Mouse (Mus musculus) ovary, postnatal 14 days (tissue): ENCODE data around the gene Dpm1.

Experiments
- DNase-seq: peaks from one replicate; pipeline ENCODE4 v3.0.0; 2022; ENCODE audit warnings: low spot score

Gene Dpm1

GRCm38 (mm10) chr2:168229116-168230025 lies 1.0 kb downstream of the Dpm1 start:
- DNase-seq: peak; percentile 19

DNA sequence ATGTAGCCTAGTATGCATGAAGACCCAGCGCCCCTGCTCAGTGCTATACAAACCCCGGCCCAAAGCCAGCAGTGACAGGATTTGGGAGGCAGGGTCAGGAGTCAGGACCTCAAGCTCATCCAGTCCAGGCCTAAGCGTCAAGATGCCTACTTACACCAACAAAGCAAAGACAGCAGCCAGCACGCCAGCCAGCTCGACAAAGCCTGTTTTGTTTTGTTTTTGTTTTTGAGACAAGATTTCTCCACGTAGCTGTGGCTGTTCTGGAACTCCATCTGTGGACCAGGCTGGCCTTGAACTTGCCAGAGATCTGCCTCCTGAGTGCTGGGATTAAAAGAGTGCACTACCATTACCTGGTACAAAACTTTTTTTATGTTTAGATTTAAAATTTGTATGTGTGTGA lies 7.1 kb downstream of the Dpm1 start:
- DNase-seq: no peak

DNA sequence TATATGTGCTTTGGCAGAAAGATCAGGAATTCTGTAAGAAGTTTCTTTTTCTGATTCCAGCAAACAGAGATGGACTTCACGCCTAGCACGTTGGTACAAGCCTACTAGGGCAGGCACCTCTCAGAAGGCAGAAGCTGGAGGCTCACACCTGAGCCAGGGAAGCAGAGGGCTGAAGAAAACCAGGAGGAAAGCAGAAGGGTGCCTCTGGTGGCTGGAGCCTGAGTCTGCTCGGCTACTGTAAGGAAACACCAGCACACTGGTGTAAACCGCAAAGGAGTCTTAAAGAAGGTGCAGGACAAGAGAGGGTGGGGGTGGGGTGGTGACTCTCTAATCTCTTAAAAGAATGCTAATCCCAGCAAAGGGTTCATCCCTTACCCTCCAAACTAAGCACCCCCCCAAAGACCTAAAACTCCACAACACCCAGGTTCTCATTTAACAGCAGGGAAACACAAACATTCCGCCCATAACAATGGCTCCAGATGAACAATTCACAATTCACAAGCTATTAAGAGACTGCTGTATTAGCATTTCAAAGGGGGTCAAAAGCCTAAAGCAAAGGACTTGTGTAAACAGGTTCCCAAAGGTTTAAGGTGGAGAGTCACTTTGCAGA lies 16.5 kb downstream of the Dpm1 start:
- DNase-seq: no peak

- no peak for DNase-seq
These were observed 22.5 kb downstream of the Dpm1 start for GRCm38 (mm10) chr2:168207883-168208282.

- DNase-seq: peak; percentile 96
These were observed 23.4 kb downstream of the Dpm1 start, which contains the start of gene Adnp for GRCm38 (mm10) chr2:168206725-168207644. Gene Adnp, minus strand, starts transcription at chr2:168207112.

DNA sequence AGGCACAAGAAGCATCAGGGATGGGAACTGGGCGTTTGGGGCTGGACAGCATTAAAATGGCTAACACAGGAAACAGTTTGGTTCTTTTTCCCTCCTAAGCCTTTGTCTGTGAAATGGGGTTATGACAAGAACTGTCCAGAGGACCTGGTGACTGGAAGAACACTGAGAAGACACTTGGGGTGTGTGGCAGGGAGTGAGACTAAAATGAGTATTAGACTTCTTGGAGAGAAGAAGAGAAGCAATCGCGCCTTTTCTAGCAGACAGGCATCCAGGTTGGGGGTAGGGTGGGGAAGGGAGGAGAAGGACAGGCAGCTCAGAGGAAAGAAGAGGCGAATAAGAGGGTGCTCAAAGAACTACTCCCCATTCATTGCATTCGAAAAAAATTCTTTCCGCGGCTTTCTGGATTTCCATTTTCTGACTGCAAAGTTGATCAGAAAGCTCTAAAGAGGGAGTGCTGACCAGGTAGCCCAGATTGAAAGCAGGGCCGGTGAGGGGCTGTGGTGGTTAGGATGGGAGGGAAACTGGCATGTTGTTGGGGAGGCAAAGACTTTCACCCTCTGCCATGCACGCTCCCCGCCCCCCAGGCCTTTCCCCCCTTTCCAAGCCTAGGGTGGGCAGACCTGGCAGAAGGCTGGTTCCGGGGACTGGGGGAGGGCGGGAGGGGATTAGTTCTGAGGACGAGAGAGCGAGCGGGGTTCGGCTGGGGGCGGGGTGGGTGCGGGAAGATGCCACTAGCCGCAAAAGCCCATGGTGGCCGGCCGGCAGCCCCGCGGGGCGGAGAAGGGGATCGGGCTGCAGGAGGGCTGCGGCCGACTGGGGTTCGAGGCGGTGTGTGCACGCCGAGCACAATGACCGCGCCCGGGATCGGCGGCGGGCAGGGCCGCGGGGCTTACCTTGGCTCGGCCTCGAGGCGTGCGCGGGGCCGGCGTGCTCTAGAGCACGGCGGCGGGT lies 24.4 kb downstream of the Dpm1 start:
- DNase-seq: peak; percentile 21

GRCm38 (mm10) chr2:168205265-168205664 lies 25.1 kb downstream of the Dpm1 start:
- DNase-seq: peak; percentile 78

- DNase-seq: no peak
These were observed 25.9 kb downstream of the Dpm1 start for GRCm38 (mm10) chr2:168204476-168204999.

GRCm38 (mm10) chr2:168200014-168200691 lies 30.2 kb downstream of the Dpm1 start:
- no peak for DNase-seq

GRCm38 (mm10) chr2:168199476-168199875 lies 30.9 kb downstream of the Dpm1 start:
- DNase-seq: no peak

- no peak for DNase-seq
These were observed 32.0 kb downstream of the Dpm1 start for GRCm38 (mm10) chr2:168198421-168198820.

GRCm38 (mm10) chr2:168195721-168196120 lies 34.7 kb downstream of the Dpm1 start:
- DNase-seq: no peak

GRCm38 (mm10) chr2:168193685-168194084 lies 36.7 kb downstream of the Dpm1 start:
- no peak for DNase-seq

GRCm38 (mm10) chr2:168191856-168192255 lies 38.5 kb downstream of the Dpm1 start:
- no peak for DNase-seq

- no peak for DNase-seq
These were observed 54.4 kb downstream of the Dpm1 start for GRCm38 (mm10) chr2:168175946-168176345.

DNA sequence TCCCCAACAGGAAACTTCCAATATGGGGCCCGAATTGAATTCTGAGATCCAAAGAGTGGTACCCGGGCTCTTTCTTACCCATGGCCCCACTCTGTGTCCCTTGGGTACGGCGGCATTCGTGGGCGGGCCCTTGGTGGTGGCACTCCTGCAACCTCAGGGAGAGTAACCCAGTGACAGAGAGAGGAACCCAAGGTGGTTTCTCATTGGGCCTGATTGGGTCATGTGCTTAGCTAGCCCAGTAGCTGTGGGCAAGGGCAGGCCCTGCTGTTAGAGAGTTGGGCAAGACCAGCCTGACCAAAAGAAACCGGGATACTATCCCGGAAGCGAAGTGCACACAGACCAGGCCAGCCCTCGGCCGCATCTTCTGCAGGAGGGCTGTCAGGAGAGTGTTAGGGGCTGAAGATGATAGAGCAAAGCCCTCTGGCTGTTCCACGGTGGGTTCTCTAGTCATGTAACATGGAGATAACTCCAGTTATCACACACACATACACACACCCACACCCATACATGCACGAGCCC lies 60.2 kb downstream of the Dpm1 start:
- peak; percentile 40 for DNase-seq

GRCm38 (mm10) chr2:168169800-168170113 lies 60.6 kb downstream of the Dpm1 start:
- no peak for DNase-seq

- no peak for DNase-seq
These were observed 61.2 kb downstream of the Dpm1 start for GRCm38 (mm10) chr2:168168892-168169799.

- DNase-seq: no peak
These were observed 62.6 kb downstream of the Dpm1 start for GRCm38 (mm10) chr2:168167781-168168180.
